14 mouse cellular contexts compared by ENCODE assay signal in the genomic region with DNA sequence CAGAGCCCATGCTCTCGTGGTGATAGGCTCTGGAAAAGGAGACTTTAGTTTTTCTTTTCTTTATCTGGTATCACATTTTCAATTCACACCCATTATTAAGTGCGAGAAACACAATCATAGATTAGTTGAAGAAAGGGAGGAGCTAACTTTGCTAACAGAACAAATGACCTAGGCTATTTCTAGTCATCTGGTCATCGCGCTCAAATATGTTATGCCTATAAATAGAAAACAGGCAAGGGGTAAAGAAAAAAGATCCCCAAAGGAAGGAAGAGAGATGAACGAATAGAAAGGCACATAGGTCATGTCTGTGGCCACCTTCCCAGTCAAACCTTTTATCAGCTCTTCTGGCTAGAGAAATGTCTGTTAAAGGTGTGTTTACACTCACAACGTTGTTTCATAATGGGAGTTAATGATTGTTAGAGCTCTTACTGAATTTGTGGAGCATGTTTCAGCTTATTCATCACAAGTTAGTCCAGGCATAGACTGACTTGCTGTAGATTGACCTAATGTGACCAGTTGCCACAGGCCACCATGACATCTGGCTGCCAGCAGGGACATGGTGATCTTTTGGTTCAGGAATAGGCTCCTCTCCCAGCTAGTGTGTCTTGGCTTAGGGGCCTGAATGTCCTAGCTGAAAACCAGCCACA.
DNase-seq lines count a peak whose midpoint lies in the region; ATAC-seq and TF ChIP-seq lines count a peak whose summit lies in the region.
"Had no signal": no experiment of that assay in that cellular context is flagged by ENCODE, and none has a peak within 500 bp of the region (broad histone marks: within the 10 kb centered on the region; RNA-seq: fewer than 3 reads in every experiment).

No protein-coding gene starts in this region.

- H3K4me2 ChIP-seq in heart, postnatal 0 days (ENCODE audit: low read depth, low read length) = no peak overlapping the region
- H3K4me2 ChIP-seq in midbrain, embryonic 16.5 days (ENCODE audit: low read length) = no peak overlapping the region
- H3K4me2 ChIP-seq: forebrain, embryonic 12.5 days had no signal

- 46% methylated on average over 6 of the region's 6 CpGs for WGBS in heart, embryonic 10.5 days
- 18% methylated on average over 6 of the region's 6 CpGs for WGBS in heart, postnatal 0 days
- WGBS in midbrain, embryonic 16.5 days = 66% methylated on average over 6 of the region's 6 CpGs

- no peaks in the 10 kb centered on the region for H3K36me3 ChIP-seq in heart, embryonic 10.5 days
- H3K36me3 ChIP-seq in heart, postnatal 0 days (replicated peaks; ENCODE audit: control insufficient read depth, insufficient read depth, low read length) = no peaks in the 10 kb centered on the region
- H3K36me3 ChIP-seq in midbrain, embryonic 16.5 days (ENCODE audit: control insufficient read depth, insufficient read depth, low read length) = no peaks in the 10 kb centered on the region
- H3K36me3 ChIP-seq: forebrain, embryonic 12.5 days had no signal

- TF ChIP-seq CTCF in heart, postnatal 0 days (IDR thresholded peaks at IDR 0.05; ENCODE audit: low read depth) = no peak

- ATAC-seq in heart, postnatal 0 days (ENCODE audit: insufficient read depth, low read depth) = peak; percentile 59; the same call in 1 of the 2 replicates
- ATAC-seq in megakaryocyte-erythroid progenitor cell, adult 5-6 weeks (replicated peaks; ENCODE audit: low FRiP score, low TSS enrichment, poor library complexity, severe bottlenecking) = peak; percentile 34; the same call in 1 of the 2 replicates
- ATAC-seq in midbrain, embryonic 16.5 days = no peak

- peaks cover 26% of the 10 kb centered on the region for H3K4me1 ChIP-seq in heart, embryonic 10.5 days
- H3K4me1 ChIP-seq in heart, postnatal 0 days (ENCODE audit: control insufficient read depth, insufficient read depth) = peaks cover 31% of the 10 kb centered on the region
- H3K4me1 ChIP-seq in midbrain, embryonic 16.5 days (ENCODE audit: control insufficient read depth, insufficient read depth, low read length) = no peaks in the 10 kb centered on the region

- no peak overlapping the region for H3K4me3 ChIP-seq in heart, embryonic 10.5 days
- H3K4me3 ChIP-seq in heart, postnatal 0 days (ENCODE audit: low read depth, low read length) = no peak overlapping the region
- no peak overlapping the region for H3K4me3 ChIP-seq in midbrain, embryonic 16.5 days (ENCODE audit: low read depth, low read length)
- H3K4me3 ChIP-seq: forebrain, embryonic 12.5 days; megakaryocyte, embryonic 14.5 days; myocyte had no signal

- no peaks in the 10 kb centered on the region for H3K9me3 ChIP-seq in heart, embryonic 10.5 days
- no peaks in the 10 kb centered on the region for H3K9me3 ChIP-seq in heart, postnatal 0 days (replicated peaks; ENCODE audit: control insufficient read depth, low read length)
- H3K9me3 ChIP-seq in midbrain, embryonic 16.5 days (replicated peaks; ENCODE audit: control insufficient read depth, low read length, poor library complexity, severe bottlenecking) = no peaks in the 10 kb centered on the region
- H3K9me3 ChIP-seq: forebrain, embryonic 12.5 days; megakaryocyte, embryonic 14.5 days had no signal

- H3K27me3 ChIP-seq in heart, embryonic 10.5 days (ENCODE audit: insufficient read depth, poor library complexity, severe bottlenecking) = no peaks in the 10 kb centered on the region
- H3K27me3 ChIP-seq in heart, postnatal 0 days (ENCODE audit: control insufficient read depth, insufficient read depth, low read length) = no peaks in the 10 kb centered on the region
- H3K27me3 ChIP-seq in midbrain, embryonic 16.5 days (ENCODE audit: control insufficient read depth, insufficient read depth, low read depth, low read length) = no peaks in the 10 kb centered on the region
- H3K27me3 ChIP-seq: CH12.LX; forebrain, embryonic 12.5 days; megakaryocyte, embryonic 14.5 days had no signal

- H3K27ac ChIP-seq in heart, embryonic 10.5 days = peak overlapping the region; percentile 56; the same call in 1 of the 2 replicates
- peak overlapping the region; percentile 70 for H3K27ac ChIP-seq in heart, postnatal 0 days (ENCODE audit: low read depth)
- H3K27ac ChIP-seq in midbrain, embryonic 16.5 days (ENCODE audit: low read length) = no peak overlapping the region
- H3K27ac ChIP-seq: forebrain, embryonic 12.5 days had no signal

- no peak overlapping the region for H3K9ac ChIP-seq in heart, postnatal 0 days (replicated peaks; ENCODE audit: low read depth, low read length)
- no peak overlapping the region for H3K9ac ChIP-seq in midbrain, embryonic 16.5 days (ENCODE audit: low read depth, low read length)
- H3K9ac ChIP-seq: forebrain, embryonic 12.5 days had no signal

- TF ChIP-seq EP300 in heart, postnatal 0 days (IDR thresholded peaks at IDR 0.05; ENCODE audit: low read depth) = no peak

- peak; percentile 21 to 55 for DNase-seq in kidney, adult 8-10 months
- DNase-seq in kidney, postnatal 14 days = no peak
- DNase-seq in heart, embryonic 10.5 days (ENCODE audit: low spot score) = no peak
- peak; percentile 80 for DNase-seq in heart, postnatal 0 days (ENCODE audit: low spot score)
- no peak for DNase-seq in retina, postnatal 1 day
- DNase-seq: adrenal gland, postnatal 10 days; embryo, embryonic 11 days; thymus, postnatal 25 days had no signal

Comparison
In these comparisons a context has a peak if more than half of its experiments do, and no peak if none do; other contexts are left out.
1. DNase-seq: peak in kidney, adult 8-10 months (2 of 2) and heart, postnatal 0 days (single experiment); none in kidney, postnatal 14 days (single experiment), heart, embryonic 10.5 days (single experiment) and retina, postnatal 1 day (single experiment).